Mouse (Mus musculus) brain, embryonic 14.5 days (tissue): ENCODE data around the gene Srsf11.

Experiments used
- CTCF ChIP-seq: fragments of 200-500 bp; IDR thresholded peaks from 2 replicates; pipeline ENCODE4 v1.5.1; 2012; ENCODE audit warnings: inconsistent platforms, mild to moderate bottlenecking, moderate library complexity, borderline replicate concordance; ENCODE audit not compliant: insufficient read depth, insufficient read length; ENCODE audit errors: extremely low read depth
- POLR2A ChIP-seq: fragments of 200-500 bp; IDR thresholded peaks from 2 replicates; pipeline ENCODE4 v1.6.1; 2012; ENCODE audit warnings: mild to moderate bottlenecking, inconsistent platforms, borderline replicate concordance; ENCODE audit not compliant: poor library complexity, insufficient read depth, insufficient read length, severe bottlenecking; ENCODE audit errors: extremely low read depth

GRCm38 (mm10) chr3:158008647-158009046 is 27.8 kb downstream of the Srsf11 start:
- no peak for TF ChIP-seq CTCF
- TF ChIP-seq POLR2A, result no peak
